ENCODE assay signal across 9 mouse cellular contexts in genomic region chr4:29525769-29526658, GRCm38 (mm10).
DNase-seq lines count a peak whose midpoint lies in the region; ATAC-seq lines count a peak whose summit lies in the region.
"Had no signal": no experiment of that assay in that cellular context is flagged by ENCODE, and none has a peak within 500 bp of the region (broad histone marks: within the 10 kb centered on the region; RNA-seq: fewer than 3 reads in every experiment).

No protein-coding gene starts in this region.

- H3K9ac ChIP-seq in heart, embryonic 11.5 days (ENCODE audit: low read depth, low read length): no peak overlapping the region

- intact Hi-C loops in left cerebral cortex, postnatal 14 days (cut with DNase I): no loop called here

- no peaks in the 10 kb centered on the region for H3K27me3 ChIP-seq in heart, embryonic 11.5 days (ENCODE audit: control insufficient read depth, insufficient read depth, low read length)

- no peaks in the 10 kb centered on the region for H3K9me3 ChIP-seq in heart, embryonic 11.5 days (replicated peaks; ENCODE audit: control insufficient read depth, low read length)

- ATAC-seq in heart, embryonic 11.5 days (replicated peaks; ENCODE audit: insufficient number of reproducible peaks, low FRiP score, low TSS enrichment): no peak
- peak; percentile 91 for ATAC-seq in frontal cortex, adult (ENCODE audit: low TSS enrichment)
- ATAC-seq: midbrain, embryonic 16.5 days had no signal

- 72% methylated on average over 5 of the region's 5 CpGs for WGBS in heart, embryonic 11.5 days (ENCODE audit: insufficient replicate concordance)

- no peak overlapping the region for H3K4me2 ChIP-seq in heart, embryonic 11.5 days

- peak; percentile 8 for DNase-seq in heart, postnatal 4 days
- peak; percentile 66 for DNase-seq in adipocyte (ENCODE audit: low spot score)
- DNase-seq in left cerebral cortex, postnatal 14 days (ENCODE audit: low spot score in 2 of 2): peak; percentile 85 to 89
- DNase-seq in urinary bladder, postnatal 14 days (ENCODE audit: low spot score): no peak
- no peak for DNase-seq in kidney, postnatal 36 days
- no peak for DNase-seq in thymus, postnatal 25 days

- H3K4me3 ChIP-seq in heart, embryonic 11.5 days (ENCODE audit: low read depth, low read length): no peak overlapping the region

- no peaks in the 10 kb centered on the region for H3K4me1 ChIP-seq in heart, embryonic 11.5 days (ENCODE audit: control insufficient read depth, insufficient read depth, low read length)

- H3K36me3 ChIP-seq in heart, embryonic 11.5 days (ENCODE audit: control insufficient read depth, insufficient read depth, low read length): no peaks in the 10 kb centered on the region

- no peak overlapping the region for H3K27ac ChIP-seq in heart, embryonic 11.5 days (ENCODE audit: low read depth, low read length)

Comparison
In these comparisons a context has a peak if more than half of its experiments do, and no peak if none do; other contexts are left out.
1. DNase-seq: peak in heart, postnatal 4 days (single experiment), adipocyte (single experiment) and left cerebral cortex, postnatal 14 days (2 of 2); none in urinary bladder, postnatal 14 days (single experiment), kidney, postnatal 36 days (0 of 2) and thymus, postnatal 25 days (single experiment).